Mouse (Mus musculus): ENCODE results near the gene Lgals4. TPM values are rescaled to one million over a fixed set of nuclear protein-coding genes. Genes with fewer than 3 reads are reported as not detected.
A peak's percentile ranks its signal among the peaks of the same experiment; 100 is the strongest.

The Lgals4 gene
- total and polyA plus RNA-seq, 3 experiments, result 2.1 to 5.1 TPM; not detected in 1

DNA sequence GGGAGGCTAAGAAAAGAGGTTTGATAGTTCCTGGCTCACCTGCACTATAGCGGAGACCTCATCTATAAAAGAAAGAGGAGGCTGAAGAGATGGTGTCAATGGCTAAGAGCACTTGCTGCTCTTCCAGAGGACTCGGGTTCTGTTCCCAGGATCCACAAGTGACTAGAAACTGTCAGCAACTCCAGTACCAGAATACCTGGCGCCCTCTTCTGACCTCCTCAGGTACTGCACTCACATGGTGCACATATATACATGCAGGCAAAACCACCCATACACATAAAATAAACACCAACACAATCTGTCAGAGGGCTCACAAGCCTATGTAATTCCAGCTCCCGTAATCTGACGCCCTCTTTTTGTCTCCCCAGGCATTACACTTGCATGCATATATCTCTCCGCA is 27.2 kb downstream of the Lgals4 start:
- Histone ChIP-seq H3K9ac (ENCODE audit: control insufficient read depth, low read depth, low read length, poor library complexity, severe bottlenecking) (no peak overlapping the region), H3K27me3 (ENCODE audit: control insufficient read depth in 1 of 2, insufficient read depth in 2 of 2, low read length in 2 of 2) (no peaks in the 10 kb centered on the region), H3K27ac (ENCODE audit: control insufficient read depth, low read depth, low read length) (no peak overlapping the region), H3K4me3 (ENCODE audit: control insufficient read depth in 1 of 2, insufficient read depth in 1 of 2, low read depth in 2 of 2, low read length in 2 of 2) (no peak overlapping the region), H3K36me3 (ENCODE audit: control insufficient read depth in 1 of 2, insufficient read depth in 2 of 2, low read length in 2 of 2) (peaks cover 0 to 11% of the 10 kb centered on the region in 2 experiments; a peak in 2 of 4 replicates), H3K4me1 (ENCODE audit: control insufficient read depth in 1 of 2, insufficient read depth in 2 of 2, low read length in 2 of 2) (peaks cover 7 to 24% of the 10 kb centered on the region in 2 experiments), H3K9me3 (replicated peaks; ENCODE audit: insufficient read depth, low read length) (no peaks in the 10 kb centered on the region), H3K79me2 (ENCODE audit: control insufficient read depth, insufficient read depth, low read length, poor library complexity) (no peaks in the 10 kb centered on the region; the same call in 1 of the 2 replicates)
- TF ChIP-seq HCFC1 (IDR thresholded peaks at IDR 0.05; ENCODE audit: low read depth, low read length) (no peak), CTCF (IDR thresholded peaks at IDR 0.05 in 2 of 3, conservative IDR thresholded peaks at IDR 0.05 in 1 of 3; ENCODE audit: control insufficient read depth in 1 of 3, insufficient read depth in 1 of 3, low read depth in 2 of 3, low read length in 3 of 3, poor library complexity in 1 of 3, severe bottlenecking in 1 of 3) (peak; percentile 25 to 60 (median 31); a peak in 5 of 6 replicates), SMC3 (IDR thresholded peaks at IDR 0.05; ENCODE audit: low read depth, low read length) (peak; percentile 23; the same call in 1 of the 2 replicates), TBP (IDR thresholded peaks at IDR 0.05; ENCODE audit: low read depth, low read length) (no peak), NRF1 (IDR thresholded peaks at IDR 0.05; ENCODE audit: insufficient read depth, low read depth, low read length, poor library complexity, severe bottlenecking) (no peak), UBTF (IDR thresholded peaks at IDR 0.05; ENCODE audit: borderline replicate concordance, insufficient read depth, low read depth, low read length) (no peak), RAD21 (IDR thresholded peaks at IDR 0.05; ENCODE audit: low read depth, low read length) (peak; percentile 3), MYB (IDR thresholded peaks at IDR 0.05; ENCODE audit: low read depth, low read length) (no peak)
- DNase-seq (ENCODE audit: low read depth, low spot score), result no peak

DNA sequence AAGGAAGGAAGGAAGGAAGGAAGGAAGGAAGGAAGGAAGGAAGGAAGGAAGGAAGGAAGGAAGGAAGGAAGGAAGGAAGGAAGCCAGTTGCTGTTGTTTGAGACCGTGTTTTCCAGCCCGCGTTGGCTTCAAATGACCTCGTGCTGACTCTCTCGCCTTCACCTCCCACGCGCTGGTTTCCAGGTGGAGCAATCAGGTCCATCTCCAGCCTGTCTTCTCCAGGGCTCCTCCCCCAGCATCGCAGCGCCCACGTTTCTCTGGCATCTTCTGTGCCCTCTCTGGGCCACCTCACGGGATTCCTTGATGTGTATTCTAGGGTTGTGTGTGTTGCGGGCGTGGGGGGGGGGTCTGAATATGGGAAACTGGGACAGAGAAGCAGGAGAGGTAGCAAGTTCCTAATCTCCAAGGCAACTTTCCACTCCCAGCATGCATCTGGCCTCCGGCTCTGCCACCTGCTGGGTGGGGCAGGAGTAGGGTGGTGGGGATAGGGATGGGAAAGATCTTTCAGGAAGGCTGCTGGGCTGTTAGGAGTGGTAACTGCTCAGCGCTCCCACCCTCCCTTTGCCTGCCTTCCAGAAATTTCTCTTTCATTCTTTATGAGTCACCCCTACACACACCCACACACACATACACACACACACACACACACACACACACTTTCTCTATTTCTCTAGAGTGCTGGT is 29.3 kb downstream of the Lgals4 start:
- Histone ChIP-seq H3K4me1 (ENCODE audit: control insufficient read depth in 1 of 2, insufficient read depth in 2 of 2, low read length in 2 of 2) (peaks cover 7 to 32% of the 10 kb centered on the region in 2 experiments), H3K27me3 (ENCODE audit: control insufficient read depth in 1 of 2, insufficient read depth in 2 of 2, low read length in 2 of 2) (no peaks in the 10 kb centered on the region), H3K27ac (ENCODE audit: control insufficient read depth, low read depth, low read length) (peak overlapping the region; percentile 82), H3K36me3 (ENCODE audit: control insufficient read depth in 1 of 2, insufficient read depth in 2 of 2, low read length in 2 of 2) (peaks cover 0 to 19% of the 10 kb centered on the region in 2 experiments; a peak in 2 of 4 replicates), H3K4me3 (ENCODE audit: control insufficient read depth in 1 of 2, insufficient read depth in 1 of 2, low read depth in 2 of 2, low read length in 2 of 2) (no peak overlapping the region), H3K9ac (ENCODE audit: control insufficient read depth, low read depth, low read length, poor library complexity, severe bottlenecking) (no peak overlapping the region), H3K9me3 (replicated peaks; ENCODE audit: insufficient read depth, low read length) (no peaks in the 10 kb centered on the region), H3K79me2 (ENCODE audit: control insufficient read depth, insufficient read depth, low read length, poor library complexity) (no peaks in the 10 kb centered on the region; the same call in 1 of the 2 replicates)
- TF ChIP-seq GABPA (IDR thresholded peaks at IDR 0.05; ENCODE audit: low read depth, low read length) (no peak), EP300 (IDR thresholded peaks at IDR 0.05; ENCODE audit: low read depth in 1 of 2, low read length in 2 of 2) (no peak), ZC3H11A (IDR thresholded peaks at IDR 0.05; ENCODE audit: low read depth, low read length) (no peak), ZMIZ1 (IDR thresholded peaks at IDR 0.05; ENCODE audit: low read depth, low read length) (no peak), NELFE (IDR thresholded peaks at IDR 0.05; ENCODE audit: low read depth, low read length) (no peak), MEF2A (IDR thresholded peaks at IDR 0.05; ENCODE audit: extremely low read depth, insufficient replicate concordance, low read depth, low read length, poor library complexity, severe bottlenecking) (no peak), NRF1 (IDR thresholded peaks at IDR 0.05; ENCODE audit: insufficient read depth, low read depth, low read length, poor library complexity, severe bottlenecking) (no peak), MYB (IDR thresholded peaks at IDR 0.05; ENCODE audit: low read depth, low read length) (no peak)
- no peak for DNase-seq (ENCODE audit: low read depth, low spot score)
